Mouse (Mus musculus) small intestine, adult 2 months (tissue): ENCODE measurements at regions not wholly inside any gene's neighbourhood (a gene's known extent, or its start where the extent isn't known, plus 50 kb on each side); places are given as distances from the start of the nearest gene placed in this dataset.

ENCODE experiments used
- CTCF ChIP-seq: fragments of 200-500 bp; IDR thresholded peaks from 2 replicates; pipeline ENCODE4 v1.5.1; 2012; ENCODE audit warnings: low read depth, mild to moderate bottlenecking, control low read depth, inconsistent platforms, low read length, moderate library complexity, mixed read lengths; ENCODE audit not compliant: insufficient replicate concordance, insufficient read length; ENCODE audit errors: extremely low read depth
- POLR2A ChIP-seq: fragments of 200-500 bp; IDR thresholded peaks from 2 replicates; pipeline ENCODE4 v1.6.1; 2012; ENCODE audit warnings: low read depth, mild to moderate bottlenecking, control low read depth, inconsistent platforms, low read length, moderate library complexity

DNA sequence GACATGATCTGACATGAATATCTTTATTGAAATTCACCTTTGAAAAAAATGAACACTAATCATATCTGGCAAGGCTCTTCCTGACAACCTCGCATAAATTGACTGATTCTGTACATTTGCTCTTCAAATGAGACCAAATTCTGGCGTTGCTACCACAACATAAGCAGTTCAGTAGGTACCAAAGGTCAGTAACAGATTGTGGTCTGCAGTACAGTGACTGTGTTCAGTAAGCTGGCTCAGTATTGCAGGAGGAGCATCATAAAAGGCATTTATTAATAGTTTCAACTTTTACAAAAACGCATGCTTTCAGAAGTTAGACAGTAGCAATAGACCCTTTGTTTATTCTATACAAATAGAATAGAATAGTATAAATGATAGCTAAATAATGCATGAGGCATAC is 226.7 kb upstream of the Dab2 start:
- no peak for TF ChIP-seq CTCF
- no peak for TF ChIP-seq POLR2A
